Mouse (Mus musculus) urinary bladder, adult 18-20 months (tissue): Measurements from ENCODE around the gene Cd70.
A peak's percentile ranks its signal among the peaks of the same experiment; 100 is the strongest.

Source experiments
- DNase-seq, 2 experiments: peaks; one replicate each; pipeline ENCODE4 v3.0.0; 2022; ENCODE audit warnings: low spot score in 2 of 2, mixed read lengths in 2 of 2

The Cd70 gene

DNA sequence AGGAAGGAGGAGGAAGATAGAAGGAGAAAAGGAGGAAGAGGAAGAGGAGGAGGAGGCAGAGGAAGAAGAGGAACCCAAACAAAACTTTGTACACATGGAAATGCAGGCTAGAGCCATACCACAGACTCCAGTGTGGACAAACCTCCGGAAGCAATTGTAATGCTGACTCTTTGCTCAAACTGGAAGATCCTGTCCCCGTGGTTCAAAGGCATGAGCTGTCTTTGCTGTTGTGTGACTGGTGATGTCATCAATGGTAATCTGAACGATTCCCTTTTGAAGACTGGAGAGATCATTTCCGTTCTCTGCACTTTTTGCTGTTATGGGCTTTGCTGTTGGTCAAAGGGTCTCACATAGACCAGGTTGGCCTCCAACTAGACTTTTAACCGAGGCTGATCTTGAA lies 51.3 kb downstream of the Cd70 start:
- DNase-seq = no peak

DNA sequence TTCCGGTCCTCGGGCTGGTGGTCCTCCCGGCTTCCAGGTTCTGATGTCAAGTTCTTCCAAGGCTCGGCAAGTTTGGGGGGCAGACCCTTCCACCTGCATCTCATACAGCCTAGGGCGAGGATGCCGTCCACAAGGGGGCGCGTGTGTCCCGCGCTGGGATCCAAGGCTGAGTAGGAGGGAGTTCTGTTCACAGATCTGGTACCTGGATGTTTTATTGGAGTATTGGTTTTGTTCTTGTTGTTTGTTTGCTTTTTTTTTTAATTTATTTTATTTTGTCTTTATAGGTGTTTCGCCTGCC lies 53.0 kb downstream of the Cd70 start:
- DNase-seq = peak; percentile 75 to 84
